In the genomic region with DNA sequence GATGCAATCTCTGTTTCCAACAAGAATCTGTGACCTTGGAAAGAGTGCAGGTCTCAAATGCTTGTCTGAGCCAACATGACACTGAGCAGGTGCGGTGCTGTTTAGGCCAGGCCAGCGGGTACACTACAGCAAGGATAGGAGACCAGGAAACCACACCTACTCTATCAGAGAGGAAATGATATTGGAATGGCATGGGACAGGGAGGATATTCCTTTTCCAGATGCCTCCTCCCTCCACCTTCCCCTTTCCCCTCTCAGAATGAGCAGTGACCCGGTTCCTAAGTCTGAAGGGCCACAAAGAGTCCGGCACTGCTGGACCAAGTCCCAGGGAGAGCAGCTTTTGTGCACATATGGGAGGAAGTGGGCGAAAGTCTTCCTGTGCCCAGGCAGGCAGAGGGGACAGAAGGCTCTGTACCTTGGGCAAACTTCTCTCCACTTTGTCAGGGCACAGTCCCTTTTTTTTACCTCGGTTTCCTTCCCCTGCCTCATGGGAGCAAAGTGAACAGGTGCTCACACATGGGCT, we compare ENCODE assay signal across 8 mouse cellular contexts. TPM values are rescaled to one million over a fixed set of nuclear protein-coding genes. Genes with fewer than 3 reads are reported as not detected.
A peak's percentile ranks its signal among the peaks of the same experiment; 100 is the strongest.
DNase-seq lines count a peak whose midpoint lies in the region; ATAC-seq and TF ChIP-seq lines count a peak whose summit lies in the region.

No protein-coding gene starts in this region.

- no peak for ATAC-seq in heart, embryonic 16.5 days (replicated peaks; ENCODE audit: extremely low read depth, insufficient read depth, low FRiP score)
- 0 out of 2 replicates have a peak, but pooled peaks have one; percentile 4 for ATAC-seq in midbrain, embryonic 15.5 days (replicated peaks)

- no peak overlapping the region for H3K9ac ChIP-seq in heart, embryonic 16.5 days (ENCODE audit: low read length)
- H3K9ac ChIP-seq in midbrain, embryonic 15.5 days = no peak overlapping the region

- peak overlapping the region; percentile 54; the same call in 1 of the 2 replicates for H3K4me2 ChIP-seq in heart, embryonic 16.5 days (ENCODE audit: low read depth, low read length)
- H3K4me2 ChIP-seq in midbrain, embryonic 15.5 days = peak overlapping the region; percentile 64; the same call in 1 of the 2 replicates

- DNase-seq in layer of hippocampus, adult 2 months (ENCODE audit: low spot score in 2 of 2) = peak in 1 of 2 experiments; percentile 26
- DNase-seq in layer of hippocampus, adult 9-11 months = no peak
- no peak for DNase-seq in embryonic facial prominence, embryonic 10.5 days (ENCODE audit: low spot score)
- no peak for DNase-seq in ovary, postnatal 14 days (ENCODE audit: low spot score)
- no peak for DNase-seq in retina, postnatal 1 day
- no peak for DNase-seq in frontal cortex, adult 2 months (ENCODE audit: extremely low spot score in 1 of 2, low spot score in 1 of 2)

- peaks cover 11% of the 10 kb centered on the region for H3K4me1 ChIP-seq in embryonic facial prominence, embryonic 10.5 days
- H3K4me1 ChIP-seq in heart, embryonic 16.5 days (ENCODE audit: control insufficient read depth, insufficient read depth, low read length) = peaks cover 6% of the 10 kb centered on the region; the same call in 1 of the 2 replicates
- peaks cover 4% of the 10 kb centered on the region; the same call in 1 of the 2 replicates for H3K4me1 ChIP-seq in midbrain, embryonic 15.5 days

- H3K36me3 ChIP-seq in embryonic facial prominence, embryonic 10.5 days (replicated peaks) = no peaks in the 10 kb centered on the region
- no peaks in the 10 kb centered on the region for H3K36me3 ChIP-seq in heart, embryonic 16.5 days (ENCODE audit: control insufficient read depth, insufficient read depth)
- H3K36me3 ChIP-seq in midbrain, embryonic 15.5 days (replicated peaks) = no peaks in the 10 kb centered on the region

- WGBS in embryonic facial prominence, embryonic 10.5 days = 64% methylated on average over 6 of the region's 6 CpGs
- WGBS in heart, embryonic 16.5 days = 57% methylated on average over 6 of the region's 6 CpGs
- 59% methylated on average over 6 of the region's 6 CpGs for WGBS in midbrain, embryonic 15.5 days

- no peak for TF ChIP-seq CTCF in layer of hippocampus, adult 2 months (conservative IDR thresholded peaks at IDR 0.05)

- H3K4me3 ChIP-seq in layer of hippocampus, adult 2 months = no peak overlapping the region; the same call in 1 of the 2 replicates
- H3K4me3 ChIP-seq in embryonic facial prominence, embryonic 10.5 days = peak overlapping the region; percentile 59; the same call in 1 of the 2 replicates
- no peak overlapping the region for H3K4me3 ChIP-seq in heart, embryonic 16.5 days (ENCODE audit: low read length)
- H3K4me3 ChIP-seq in midbrain, embryonic 15.5 days = peak overlapping the region; percentile 35; the same call in 1 of the 2 replicates

- no peaks in the 10 kb centered on the region for H3K9me3 ChIP-seq in embryonic facial prominence, embryonic 10.5 days
- no peaks in the 10 kb centered on the region for H3K9me3 ChIP-seq in heart, embryonic 16.5 days (replicated peaks; ENCODE audit: control insufficient read depth, low read length)
- no peaks in the 10 kb centered on the region for H3K9me3 ChIP-seq in midbrain, embryonic 15.5 days

- H3K27me3 ChIP-seq in embryonic facial prominence, embryonic 10.5 days (replicated peaks; ENCODE audit: low read depth, poor library complexity, severe bottlenecking) = peaks cover 53% of the 10 kb centered on the region
- H3K27me3 ChIP-seq in heart, embryonic 16.5 days (ENCODE audit: control insufficient read depth, insufficient read depth, low read length) = peaks cover 36% of the 10 kb centered on the region
- no peaks in the 10 kb centered on the region for H3K27me3 ChIP-seq in midbrain, embryonic 15.5 days (replicated peaks)

- peak overlapping the region; percentile 87 for H3K27ac ChIP-seq in layer of hippocampus, adult 2 months
- H3K27ac ChIP-seq in embryonic facial prominence, embryonic 10.5 days (replicated peaks) = no peak overlapping the region
- no peak overlapping the region for H3K27ac ChIP-seq in heart, embryonic 16.5 days (ENCODE audit: low read length)
- H3K27ac ChIP-seq in midbrain, embryonic 15.5 days = no peak overlapping the region

RNA-seq across cellular contexts. Expression of gene Neurod6, which starts 4.9 kb away (rescaled TPM):
- 100 to 1,000 TPM; 170 to 200 TPM for total RNA-seq in layer of hippocampus, adult 2 months (2021)
- polyA plus RNA-seq in embryonic facial prominence, embryonic 10.5 days (2016; fragmentation: Nextera tagmentation; extraction: Ambion mirVana) = 0.09 TPM in 1 of 2 replicates, not detected in the other
- not detected in 2 replicates for polyA plus RNA-seq in heart, embryonic 16.5 days (2015; fragmentation: Nextera tagmentation; extraction: Ambion mirVana)
- 17.3 and 22.5 TPM in 2 replicates for polyA plus RNA-seq in midbrain, embryonic 15.5 days (2015; fragmentation: Nextera tagmentation; extraction: Ambion mirVana)
- 39.3 and 42.3 TPM in 2 replicates for polyA plus RNA-seq in frontal cortex, adult 2 months (2012; rRNA removed)

Comparison
In these comparisons a context has a peak if more than half of its experiments do, and no peak if none do; other contexts are left out.
1. H3K4me3 ChIP-seq: peak in embryonic facial prominence, embryonic 10.5 days (single experiment) and midbrain, embryonic 15.5 days (single experiment); none in layer of hippocampus, adult 2 months (single experiment) and heart, embryonic 16.5 days (single experiment).
2. RNA of gene Neurod6, which starts 4.9 kb away (polyA plus RNA-seq): 39.3 to 42.3 TPM in frontal cortex, adult 2 months and 17.3 to 22.5 TPM in midbrain, embryonic 15.5 days; 0.09 TPM in embryonic facial prominence, embryonic 10.5 days and not detected in heart, embryonic 16.5 days; every median in the first group is over 10 times any median in the second.